Mouse (Mus musculus) G1E-ER4 (cell line): ENCODE results near the gene Nupl2. TPM values are rescaled to one million over a fixed set of nuclear protein-coding genes. Genes with fewer than 3 reads are reported as not detected.

Experiments used
- GATA1 ChIP-seq: IDR thresholded peaks from one replicate; pipeline ENCODE4 v1.8.0; 2012; ENCODE audit warnings: low read length, inconsistent platforms
- polyA plus RNA-seq: library from polyadenylated mRNA; stranded (reverse); fragments of >175 nt; gene quantifications from 2 replicates; pipeline ENCODE4 v1.2.3, GENCODE M21; 2012

Nupl2 gene
- polyA plus RNA-seq, 1 experiment, result 19.4 TPM

GRCm38 (mm10) chr5:24191821-24192220 is 27.1 kb downstream of the Nupl2 start:
- TF ChIP-seq GATA1, result no peak

- no peak for TF ChIP-seq GATA1
Observed at GRCm38 (mm10) chr5:24201006-24201405, 36.2 kb downstream of the Nupl2 start.

GRCm38 (mm10) chr5:24202492-24202891 is 37.7 kb downstream of the Nupl2 start:
- TF ChIP-seq GATA1, result no peak

GRCm38 (mm10) chr5:24203266-24203665 is 38.5 kb downstream of the Nupl2 start:
- no peak for TF ChIP-seq GATA1

GRCm38 (mm10) chr5:24207965-24208364 is 43.2 kb downstream of the Nupl2 start:
- TF ChIP-seq GATA1, result no peak

GRCm38 (mm10) chr5:24208505-24208904 is 43.7 kb downstream of the Nupl2 start:
- no peak for TF ChIP-seq GATA1

GRCm38 (mm10) chr5:24213861-24214546 is 49.2 kb downstream of the Nupl2 start:
- no peak for TF ChIP-seq GATA1

GRCm38 (mm10) chr5:24214547-24214878 is 49.8 kb downstream of the Nupl2 start:
- TF ChIP-seq GATA1, result no peak

- TF ChIP-seq GATA1, result no peak
Observed at GRCm38 (mm10) chr5:24214900-24215299, 50.1 kb downstream of the Nupl2 start.

Other genes starting within 250 kb of the Nupl2 start
- 2.9 and 3.6 TPM in 2 replicates for gene Fam126a, start 134.3 kb upstream of the Nupl2 start, polyA plus RNA-seq
- 1.5 and 1.9 TPM in 2 replicates for gene Klhl7, start 64.4 kb upstream of the Nupl2 start, polyA plus RNA-seq
- gene Kcnh2, start 186.6 kb downstream of the Nupl2 start, polyA plus RNA-seq, result 4.0 and 4.3 TPM in 2 replicates
- gene Nos3, start 199.8 kb downstream of the Nupl2 start, polyA plus RNA-seq, result 0.06 and 0.15 TPM in 2 replicates
- 0.17 and 0.25 TPM in 2 replicates for gene Atg9b, start 227.2 kb downstream of the Nupl2 start, polyA plus RNA-seq
- gene Abcb8, start 228.7 kb downstream of the Nupl2 start, polyA plus RNA-seq, result 59.9 and 60.9 TPM in 2 replicates
- gene Asic3, start 248.4 kb downstream of the Nupl2 start, polyA plus RNA-seq, result 0.08 TPM in 1 of 2 replicates, not detected in the other